Mouse (Mus musculus): Measurements from ENCODE around the gene Dchs1.

Dchs1 gene

DNA sequence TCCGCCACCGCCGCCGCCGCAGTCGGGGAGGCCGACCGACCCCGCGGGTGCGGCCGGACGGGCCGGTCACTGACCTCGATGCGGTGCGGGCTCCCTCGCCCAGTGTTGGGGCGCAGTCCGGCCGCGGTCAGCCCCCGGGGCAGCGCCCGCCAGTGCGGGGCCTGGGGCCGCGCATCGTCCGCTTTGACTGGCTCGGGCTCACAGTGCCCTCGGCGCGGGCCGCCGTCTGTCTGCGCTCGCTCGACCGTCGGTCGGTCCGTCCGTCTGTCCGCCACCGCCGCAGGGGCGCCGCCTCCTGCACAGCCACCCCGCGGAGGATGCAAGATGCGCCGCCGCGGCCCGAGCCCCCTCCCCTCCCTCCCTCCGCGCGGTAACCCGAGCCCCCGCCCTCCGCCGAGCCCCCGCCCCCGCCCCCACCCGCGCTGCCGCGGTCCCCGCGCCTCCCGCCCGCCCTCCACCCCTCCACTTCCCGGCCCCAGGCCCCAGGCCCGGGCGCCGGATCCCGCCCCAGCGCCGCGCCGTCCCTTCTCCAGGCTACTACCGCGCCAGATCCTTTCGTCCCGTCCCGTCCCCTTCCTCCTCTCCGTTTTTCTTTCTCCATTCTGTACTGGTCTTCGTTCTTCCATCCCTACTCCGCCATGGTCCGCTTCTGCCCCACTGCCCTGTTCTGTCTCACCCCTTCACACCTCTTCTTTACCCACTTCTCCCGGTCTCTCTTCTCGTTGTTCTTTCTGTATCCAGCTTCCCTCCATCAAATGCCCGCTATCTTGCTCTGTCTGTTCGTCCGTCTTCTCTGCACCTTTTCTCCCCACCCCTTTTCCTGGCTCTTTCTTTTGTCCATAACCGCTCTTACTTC lies at the start of gene Dchs1:
Gene Dchs1 (minus strand): TSS at position 370 of the 856 bp plus-strand sequence.
- no peak for DNase-seq (ENCODE audit: low spot score in 2 of 2)

DNA sequence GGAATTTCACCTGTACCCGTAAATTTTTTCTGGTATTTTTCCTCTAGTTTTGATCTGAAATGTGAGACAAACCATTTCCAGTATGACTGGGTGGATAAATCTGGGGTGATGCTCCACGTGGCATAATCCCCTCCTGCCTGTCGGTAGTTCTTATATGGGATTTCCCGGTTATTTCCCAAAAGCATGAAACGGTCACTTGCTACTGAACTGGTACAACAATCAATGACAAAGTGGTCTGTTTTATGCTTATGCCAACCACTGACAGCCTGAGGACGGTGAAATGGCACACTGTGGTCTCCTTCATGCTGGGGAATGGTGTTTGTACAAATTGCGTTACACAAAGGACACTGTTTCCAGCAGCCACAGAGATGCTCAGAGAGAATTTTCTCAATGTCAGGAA lies 36.8 kb upstream of the Dchs1 start:
- DNase-seq (ENCODE audit: low spot score in 2 of 2), result no peak

DNA sequence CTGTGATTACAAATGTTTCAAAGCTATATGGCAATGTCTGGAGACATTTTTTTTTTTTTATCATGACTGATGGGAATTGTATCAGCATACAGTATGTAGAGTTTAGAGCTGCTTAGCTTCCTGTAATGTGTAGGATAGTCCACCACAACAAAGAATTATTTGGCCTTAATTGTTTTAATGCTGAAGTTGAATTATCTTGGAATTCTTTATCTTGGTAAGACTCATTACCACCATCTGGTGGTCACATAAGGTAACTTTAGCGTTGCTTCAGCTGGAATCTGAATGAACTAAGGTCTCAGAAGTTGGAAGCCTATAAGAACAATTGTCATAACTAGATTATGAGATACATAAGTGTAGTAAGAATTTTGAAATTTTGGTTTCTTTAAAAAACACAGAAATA lies 31.0 kb upstream of the Dchs1 start:
- no peak for DNase-seq (ENCODE audit: low spot score in 2 of 2)

DNA sequence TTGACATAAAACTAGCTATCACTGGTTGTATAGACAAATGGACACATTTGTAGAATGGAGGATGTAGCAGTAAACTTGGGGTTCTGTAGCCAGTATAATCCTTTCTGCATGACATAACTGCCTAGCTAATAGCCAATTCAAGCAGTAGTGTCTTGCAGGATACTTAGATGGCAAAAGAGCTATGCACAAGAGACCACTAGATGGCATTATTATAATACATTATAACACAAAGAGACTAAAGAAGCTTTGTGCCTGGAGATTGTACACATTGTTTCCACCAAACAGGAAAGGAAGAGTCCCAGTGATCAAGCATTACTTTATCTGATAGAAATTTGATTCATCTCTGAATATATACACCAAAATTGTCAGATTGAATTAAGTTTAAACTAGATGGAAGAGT lies 29.3 kb upstream of the Dchs1 start:
- DNase-seq (ENCODE audit: low spot score in 2 of 2), result no peak

DNA sequence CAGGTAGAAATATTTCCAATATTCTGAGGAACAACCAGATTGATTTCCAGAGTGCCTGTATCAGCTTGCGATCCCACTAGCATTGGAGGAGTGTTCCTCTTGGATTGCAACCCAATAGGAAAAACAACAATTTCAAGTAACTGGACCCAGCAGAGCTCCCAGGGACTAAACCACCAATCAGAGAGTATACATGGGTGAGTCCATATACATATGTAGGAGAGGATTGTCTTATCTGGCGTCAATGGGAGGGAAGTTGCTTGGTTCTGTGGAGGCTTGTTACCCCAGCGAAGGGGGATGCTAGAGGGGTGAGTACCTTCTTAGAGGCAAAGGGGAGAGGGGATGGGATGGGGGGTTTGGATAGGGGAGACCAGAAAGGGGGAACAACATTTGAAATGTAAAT lies 25.9 kb upstream of the Dchs1 start:
- DNase-seq (ENCODE audit: low spot score in 2 of 2), result no peak

DNA sequence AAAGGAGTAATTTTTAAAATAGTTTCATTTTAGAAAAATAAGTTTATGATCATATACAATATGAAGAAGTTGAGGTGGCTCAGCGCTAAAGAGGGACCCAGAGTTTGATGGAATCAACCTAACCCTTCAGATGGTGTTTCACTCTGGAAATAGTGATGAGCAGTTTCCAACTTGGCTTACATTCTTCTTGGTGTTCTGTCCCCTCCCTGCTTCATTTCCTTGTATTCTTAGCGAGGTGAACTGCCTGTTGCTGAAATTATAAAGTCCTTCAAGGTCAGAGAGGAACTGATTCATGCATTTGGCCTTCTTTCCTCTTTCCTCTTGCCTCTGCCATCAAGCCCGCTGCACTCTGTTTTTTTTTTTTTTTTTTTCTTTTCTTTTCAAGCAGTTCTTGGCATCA lies 25.1 kb upstream of the Dchs1 start:
- DNase-seq (ENCODE audit: low spot score in 2 of 2), result no peak

DNA sequence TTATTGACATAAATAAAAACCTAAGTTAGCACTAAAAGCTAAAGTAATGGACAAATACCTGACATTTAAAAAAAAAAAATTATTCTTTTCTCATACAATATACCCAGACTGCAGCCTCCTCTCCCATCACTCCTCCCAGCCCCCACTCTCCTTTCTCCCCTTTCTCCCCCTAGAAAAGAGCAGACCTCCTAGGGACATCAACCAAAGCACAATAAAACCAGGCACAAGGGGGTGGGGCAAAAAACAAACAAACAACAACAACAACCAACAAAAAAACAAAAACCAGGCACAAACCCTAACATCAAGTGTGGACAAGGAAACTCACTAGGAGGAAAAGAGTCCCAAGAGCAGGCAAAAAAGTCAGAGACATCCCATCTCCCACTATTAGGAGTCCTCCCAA lies 24.1 kb upstream of the Dchs1 start:
- DNase-seq (ENCODE audit: low spot score in 2 of 2), result no peak

DNA sequence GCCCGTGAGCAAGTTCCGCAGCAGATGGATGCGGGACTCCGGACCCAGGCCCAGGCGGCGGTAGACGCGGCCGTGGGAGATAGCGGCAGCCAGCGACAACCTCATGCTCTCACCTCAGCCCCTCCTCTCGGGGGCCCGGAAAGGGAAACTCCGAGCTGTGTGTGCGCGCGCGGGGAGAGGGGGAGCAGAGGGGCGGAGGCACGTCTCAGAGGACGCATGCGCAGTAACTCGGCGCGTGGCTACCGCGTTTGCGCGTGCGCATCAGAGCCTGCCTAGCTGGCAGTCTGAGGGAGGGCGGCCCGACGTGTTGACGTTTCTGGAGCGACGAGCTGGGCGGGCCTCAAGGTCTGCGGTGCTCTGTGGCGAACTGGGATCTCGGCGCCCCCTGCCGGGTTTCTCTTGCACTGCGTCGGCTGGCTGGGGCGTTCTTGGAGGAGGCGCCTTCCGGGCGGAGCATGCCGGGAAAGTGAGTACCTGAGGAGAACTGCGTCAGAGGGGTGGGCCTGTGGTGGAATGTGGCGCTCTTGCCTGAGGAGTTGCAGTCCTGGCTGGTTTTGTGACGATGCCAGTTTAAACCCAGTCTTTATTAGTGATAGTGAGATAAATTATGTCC lies 23.5 kb upstream of the Dchs1 start, which contains the start of gene Mrpl17:
Gene Mrpl17 (minus strand): TSS at position 223 of the 613 bp plus-strand sequence.
- peak; percentile 100 for DNase-seq (ENCODE audit: low spot score in 2 of 2)

DNA sequence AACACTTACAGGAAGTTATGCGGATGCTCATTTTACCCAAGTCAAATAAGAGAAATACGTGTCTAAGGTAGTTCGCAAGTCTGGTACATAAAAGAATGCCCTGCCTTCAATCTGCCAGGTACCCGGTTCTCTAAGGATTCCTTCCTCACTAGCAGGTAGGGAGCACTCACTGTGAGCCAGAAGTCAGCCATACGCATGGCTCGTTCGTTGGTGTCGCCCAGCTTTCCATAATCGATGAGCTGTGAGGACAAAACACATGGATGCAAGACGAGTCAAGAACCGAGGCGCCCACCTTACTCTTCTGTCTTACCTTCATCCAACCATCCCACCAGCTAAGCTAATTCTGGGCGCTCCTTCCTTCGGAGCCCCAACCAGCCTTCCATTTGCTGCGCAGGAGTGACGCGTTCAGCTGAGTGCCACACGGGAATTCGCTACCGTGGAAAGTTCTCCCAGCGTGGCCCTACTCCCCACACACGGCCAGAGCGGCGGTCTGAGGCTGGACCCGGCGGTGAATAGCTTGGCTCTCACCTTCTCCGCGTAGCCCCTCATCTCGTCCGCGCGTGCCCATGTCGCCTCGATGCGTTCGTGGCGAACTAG lies 22.9 kb upstream of the Dchs1 start:
- peak in 1 of 2 experiments; percentile 20 for DNase-seq (ENCODE audit: low spot score in 2 of 2)

DNA sequence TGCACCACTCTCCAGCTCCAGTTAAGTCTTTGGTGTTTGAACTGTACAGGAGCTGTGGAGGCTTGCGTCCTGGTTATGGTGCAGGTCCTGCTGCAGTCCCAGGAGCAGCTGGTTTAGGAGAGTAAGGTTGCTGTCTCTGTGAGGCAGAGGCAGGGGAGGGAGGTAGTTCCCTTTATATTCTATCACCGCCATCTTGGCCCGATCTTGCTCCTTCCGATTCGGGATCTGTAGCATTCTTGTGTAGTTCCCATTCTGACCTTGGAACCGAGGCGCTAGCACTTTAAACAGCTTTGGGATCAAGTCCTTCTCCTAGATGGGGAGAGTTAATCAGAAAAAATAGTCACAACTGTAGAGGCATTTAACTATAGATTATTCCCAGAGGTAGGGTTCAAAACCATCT lies 22.4 kb upstream of the Dchs1 start:
- DNase-seq (ENCODE audit: low spot score in 2 of 2), result no peak

DNA sequence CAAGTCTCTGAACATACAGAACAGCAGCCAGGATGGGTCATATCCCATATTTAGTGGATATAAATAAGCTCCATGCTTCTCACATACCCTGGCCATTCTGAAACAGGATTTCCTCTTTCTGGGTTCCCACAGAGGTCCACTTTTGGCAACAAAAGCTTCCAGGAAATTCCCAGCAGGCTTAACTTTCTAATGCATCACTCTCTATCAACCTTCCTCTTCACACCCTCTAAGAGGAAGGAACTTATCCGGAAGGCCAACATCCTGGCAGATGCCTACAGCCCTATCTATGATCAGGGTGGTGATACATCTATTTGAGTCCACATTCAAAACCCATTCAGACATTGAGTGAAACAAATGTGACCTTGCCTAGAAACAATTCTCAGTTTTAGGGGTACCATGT lies 20.9 kb upstream of the Dchs1 start:
- DNase-seq (ENCODE audit: low spot score in 2 of 2), result no peak

DNA sequence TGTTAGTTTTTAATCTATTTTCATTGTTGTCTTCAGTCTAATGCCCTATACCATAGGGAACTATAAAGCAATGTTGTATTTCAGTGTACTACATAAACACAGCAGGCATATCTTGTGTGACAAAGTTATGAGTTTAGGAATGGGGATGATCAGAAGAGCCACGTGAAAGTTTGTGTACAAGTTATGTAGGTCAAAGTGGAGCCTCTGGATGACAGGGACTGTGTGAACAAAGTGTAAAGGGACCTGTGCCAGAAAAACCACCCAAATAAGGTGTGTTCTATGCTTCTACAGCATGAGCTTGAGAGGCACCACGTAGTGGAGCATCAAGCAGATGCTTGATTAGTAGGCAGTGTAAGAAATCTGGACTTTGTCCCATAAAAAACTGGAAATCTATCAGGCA lies 19.3 kb upstream of the Dchs1 start:
- DNase-seq (ENCODE audit: low spot score in 2 of 2), result no peak

DNA sequence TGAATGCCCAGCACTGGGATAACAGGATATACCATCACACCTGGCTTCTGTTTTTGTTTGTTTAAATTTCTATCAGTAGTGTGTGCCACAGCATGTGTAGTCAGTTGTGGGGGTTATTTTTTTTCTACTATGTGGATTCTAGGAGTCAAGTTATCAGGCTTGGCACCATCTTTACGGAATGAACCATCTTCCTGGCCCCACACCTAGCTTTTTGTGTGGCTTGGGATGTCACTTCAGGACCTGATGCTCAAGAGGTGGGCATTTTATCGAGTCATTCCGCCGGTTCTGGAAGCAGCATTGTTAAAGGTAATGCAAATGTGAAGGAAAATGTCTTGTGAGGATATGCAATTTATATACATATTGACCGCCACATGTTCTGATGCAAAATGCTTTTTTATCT lies 18.7 kb upstream of the Dchs1 start:
- DNase-seq (ENCODE audit: low spot score in 2 of 2), result no peak

DNA sequence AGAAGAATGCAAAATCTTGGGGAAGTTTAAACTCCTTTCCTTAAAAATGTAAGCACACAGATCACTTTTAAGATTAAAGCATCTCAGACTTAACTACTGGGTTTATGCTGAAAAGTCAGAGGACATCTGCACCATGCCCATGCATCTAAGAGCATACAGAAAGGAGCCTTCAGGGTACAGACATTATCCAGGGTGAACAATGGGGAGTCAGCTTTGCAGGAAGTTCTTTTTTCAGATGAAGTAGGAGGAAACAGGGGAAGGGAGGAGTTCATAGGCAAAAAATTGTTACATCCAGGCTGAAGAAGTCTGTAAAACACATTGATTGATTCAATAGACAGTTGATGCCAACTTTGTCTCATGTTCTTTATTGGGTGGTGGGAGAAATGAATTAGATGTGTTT lies 16.0 kb upstream of the Dchs1 start:
- no peak for DNase-seq (ENCODE audit: low spot score in 2 of 2)

DNA sequence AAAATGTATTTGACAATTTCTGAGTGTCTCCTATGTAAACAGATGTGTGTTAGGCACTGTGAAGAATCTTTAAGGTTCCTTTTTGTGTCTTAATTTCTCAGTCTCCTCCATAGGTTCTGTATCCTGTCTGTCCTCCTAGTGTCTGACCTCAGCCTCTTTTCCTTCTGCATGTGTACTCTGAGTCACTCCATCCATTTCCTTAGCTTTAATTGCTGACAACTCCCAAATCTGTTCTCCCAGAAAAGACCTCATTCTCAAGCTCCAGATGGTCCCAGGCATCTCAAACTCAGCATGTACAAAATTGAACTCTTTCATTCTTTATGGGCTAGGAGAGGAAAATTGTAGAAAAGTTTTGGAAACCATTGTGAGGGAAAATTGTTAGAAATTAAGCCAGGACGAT lies 15.3 kb upstream of the Dchs1 start:
- no peak for DNase-seq (ENCODE audit: low spot score in 2 of 2)

DNA sequence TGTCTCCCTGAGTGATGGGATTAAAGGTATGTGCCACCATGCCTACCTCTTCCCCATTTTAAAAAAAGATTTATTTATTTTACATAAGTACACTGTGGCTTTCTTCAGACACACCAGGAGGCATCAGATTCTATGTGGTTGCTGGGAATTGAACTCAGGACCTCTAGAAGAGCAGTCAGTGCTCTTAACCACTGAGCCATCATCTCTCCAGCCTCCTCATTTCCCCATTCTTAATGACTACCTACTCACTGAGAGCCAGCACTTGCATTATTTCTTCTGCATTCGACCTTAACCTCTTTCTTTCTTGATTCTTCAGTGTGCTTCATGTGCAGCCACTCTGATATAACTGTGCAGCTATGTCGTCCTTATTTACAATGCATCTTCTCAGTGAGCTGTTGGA lies 14.9 kb upstream of the Dchs1 start:
- no peak for DNase-seq (ENCODE audit: low spot score in 2 of 2)

DNA sequence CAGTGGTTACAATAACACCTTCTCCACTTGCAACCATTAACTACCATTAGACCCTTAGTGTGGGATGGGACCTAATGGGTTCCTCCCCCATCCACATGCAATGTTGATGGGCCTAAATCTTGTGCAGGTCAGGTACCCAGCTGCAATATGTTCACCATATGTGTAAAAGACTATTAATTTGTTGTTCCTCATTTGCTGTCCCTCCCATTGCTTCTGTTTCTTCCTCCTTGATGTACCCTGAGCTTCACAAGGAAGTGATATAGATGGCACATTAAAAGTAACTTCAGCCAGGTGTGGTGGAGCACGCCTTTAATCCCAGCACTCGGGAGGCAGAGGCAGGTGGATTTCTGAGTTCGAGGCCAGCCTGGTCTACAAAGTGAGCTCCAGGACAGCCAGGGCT lies 9.5 kb upstream of the Dchs1 start:
- no peak for DNase-seq (ENCODE audit: low spot score in 2 of 2)

DNA sequence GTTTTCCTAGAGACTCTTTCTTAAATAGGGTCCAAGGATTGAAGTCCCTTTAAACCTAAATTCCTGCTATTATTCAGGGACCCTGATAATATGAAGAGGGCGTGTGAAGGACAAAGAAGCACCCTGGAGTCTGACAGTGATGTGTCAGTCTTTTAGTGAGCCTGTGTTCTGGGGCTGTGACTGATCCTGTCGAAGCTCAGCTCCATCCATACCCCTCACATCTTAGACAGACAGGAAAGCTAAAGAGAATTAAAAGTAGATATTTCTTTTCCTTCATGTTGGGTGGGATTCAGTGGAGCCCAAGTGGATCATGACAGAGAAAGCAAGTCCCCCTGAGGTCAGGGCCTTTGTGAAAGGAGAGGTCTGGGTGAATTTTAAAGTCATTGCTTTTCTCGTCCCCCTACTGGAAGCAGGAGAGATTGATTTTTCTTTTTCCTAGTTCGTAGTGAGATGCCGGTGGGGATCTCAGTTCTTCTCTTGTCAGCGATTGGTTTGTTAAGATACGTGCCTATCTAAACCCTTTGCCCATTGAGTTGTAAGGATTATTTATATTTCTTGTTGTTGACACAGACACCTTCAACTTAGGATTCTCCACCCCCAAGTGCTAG lies 8.4 kb upstream of the Dchs1 start:
- no peak for DNase-seq (ENCODE audit: low spot score in 2 of 2)

DNA sequence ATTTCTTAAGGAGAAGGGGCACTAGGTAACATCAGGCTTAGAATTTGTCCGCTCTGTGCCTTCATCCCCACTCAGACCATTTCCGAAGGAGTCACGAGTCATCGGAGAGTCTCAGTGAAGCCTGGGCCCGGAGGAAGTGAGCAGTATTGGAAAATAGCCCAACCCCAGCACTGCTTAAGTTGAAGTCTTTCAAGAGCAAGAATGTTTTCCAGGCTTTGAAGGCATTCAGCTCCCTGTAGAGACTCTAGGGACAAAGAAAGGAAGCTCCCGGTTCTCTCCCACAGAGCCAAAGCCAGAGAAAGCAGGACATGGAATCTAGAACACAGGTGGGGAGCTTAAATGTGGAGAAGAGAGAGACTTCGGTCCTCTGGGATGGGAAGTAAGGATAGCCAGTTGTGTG lies 6.2 kb upstream of the Dchs1 start:
- no peak for DNase-seq (ENCODE audit: low spot score in 2 of 2)

DNA sequence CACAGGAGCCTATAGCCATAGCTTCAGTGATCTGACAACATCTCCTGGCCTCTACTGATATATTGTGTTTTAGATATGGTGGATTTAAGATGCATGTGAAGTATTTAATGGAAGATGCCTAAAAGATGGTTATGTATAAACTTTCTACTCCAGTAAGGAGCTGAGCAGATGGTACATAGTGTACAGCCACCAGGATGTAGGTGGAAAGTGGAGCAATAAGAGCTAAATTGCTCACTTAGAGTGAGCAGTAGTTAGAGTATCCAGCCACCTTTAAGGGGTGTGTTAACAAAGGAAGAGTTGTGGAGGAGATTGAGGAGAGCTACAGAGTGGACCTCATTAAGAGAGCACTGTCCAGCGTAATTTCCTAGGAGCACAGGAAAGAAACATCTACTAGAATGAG lies 3.7 kb upstream of the Dchs1 start:
- no peak for DNase-seq (ENCODE audit: low spot score in 2 of 2)

DNA sequence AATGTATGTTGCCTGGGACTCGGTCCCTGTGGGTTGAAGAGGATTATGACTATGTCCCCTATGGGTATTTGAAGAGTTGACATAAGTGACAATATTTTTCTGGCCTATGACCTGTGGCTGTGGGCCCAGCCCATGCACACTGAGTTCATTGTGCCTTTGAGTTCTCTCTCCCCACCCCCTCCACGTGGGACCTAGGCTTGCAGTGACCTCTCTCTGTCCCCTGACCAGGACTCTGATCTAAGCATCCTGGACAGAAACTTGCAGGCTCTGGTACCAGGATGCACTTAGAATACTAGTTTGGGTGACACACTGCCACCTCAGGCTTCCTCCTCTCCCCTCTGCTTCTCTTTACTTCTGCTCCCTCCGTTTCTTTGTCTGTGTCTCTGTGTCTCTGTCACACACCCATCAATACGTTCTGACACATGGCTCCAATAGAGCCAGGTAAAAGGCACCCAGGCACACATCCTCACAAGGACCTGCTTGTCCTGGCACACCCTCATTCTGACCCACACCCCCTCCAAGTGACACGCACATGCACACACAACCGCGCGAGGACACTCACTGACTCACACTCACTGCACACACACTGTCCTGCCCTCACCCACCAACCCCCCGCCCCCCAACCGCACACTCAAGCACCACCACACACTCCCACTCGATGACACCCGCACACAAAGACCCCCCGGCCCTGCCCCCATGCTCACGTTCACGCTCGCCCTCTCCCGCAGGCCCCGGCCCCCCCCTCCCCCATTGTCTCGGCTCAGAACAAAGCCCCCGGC lies 759 bp downstream of the Dchs1 start:
- no peak for DNase-seq (ENCODE audit: low spot score in 2 of 2)

DNA sequence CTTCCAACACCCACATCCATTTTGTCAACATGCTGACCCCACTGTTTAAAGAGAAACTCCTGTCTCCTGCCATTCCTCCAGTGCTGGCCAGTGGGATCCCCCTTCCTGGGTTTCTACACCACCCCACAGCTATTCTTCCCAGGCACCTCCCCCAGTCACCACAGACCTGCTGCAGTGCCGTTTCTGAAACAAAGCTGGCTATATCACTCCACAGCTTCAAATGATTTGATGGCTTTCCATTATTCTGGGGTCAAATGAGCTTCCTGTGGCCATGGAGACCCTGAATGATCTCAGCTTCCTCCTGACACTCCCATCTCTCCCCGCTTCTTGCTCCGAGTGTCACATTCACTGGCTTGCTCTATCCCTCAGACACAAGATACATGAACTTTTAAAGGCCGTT lies 2.9 kb downstream of the Dchs1 start:
- DNase-seq (ENCODE audit: low spot score in 2 of 2), result no peak

Data from frontal cortex, postnatal 25 days (tissue).